In the genomic region with DNA sequence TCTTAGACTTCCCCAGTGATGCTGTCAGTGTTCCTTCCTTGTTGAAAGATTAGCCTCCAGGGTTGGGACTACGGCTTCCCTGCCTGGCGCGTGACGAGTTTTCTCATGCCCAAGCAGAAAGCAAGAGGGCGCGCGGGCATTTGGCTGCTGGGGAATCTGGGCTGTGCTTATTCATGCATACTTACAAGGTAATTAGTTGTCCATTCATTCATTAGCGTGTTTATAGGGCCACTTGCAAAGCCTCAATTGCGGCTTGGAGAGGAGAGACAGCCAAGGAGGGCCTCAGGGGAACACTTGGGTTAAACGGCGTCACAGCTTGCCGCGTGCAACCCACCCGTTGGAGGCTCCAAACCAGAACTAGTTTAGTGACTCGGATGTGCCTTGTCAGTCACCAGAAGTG, we compare ENCODE assay signal across 8 mouse cellular contexts. TPM values are rescaled to one million over a fixed set of nuclear protein-coding genes. Genes with fewer than 3 reads are reported as not detected.
A peak's percentile ranks its signal among the peaks of the same experiment; 100 is the strongest.
DNase-seq lines count a peak whose midpoint lies in the region; ATAC-seq lines count a peak whose summit lies in the region.

No protein-coding gene starts in this region.

- H3K4me3 ChIP-seq in kidney, embryonic 16.5 days (ENCODE audit: low read length) = no peak overlapping the region

- no peaks in the 10 kb centered on the region for H3K27me3 ChIP-seq in kidney, embryonic 16.5 days (ENCODE audit: insufficient read depth, low read length)

- no peaks in the 10 kb centered on the region for H3K4me1 ChIP-seq in kidney, embryonic 16.5 days (ENCODE audit: insufficient read depth, low read length)

- WGBS in kidney, embryonic 16.5 days = 47% methylated on average over 15 of the region's 15 CpGs

- H3K9ac ChIP-seq in kidney, embryonic 16.5 days (replicated peaks; ENCODE audit: low read length) = no peak overlapping the region

- intact Hi-C loops in gastrocnemius, postnatal 14 days (cut with DNase I; ENCODE audit: low total_unique reads) = no loop called here

- peak; percentile 48 for DNase-seq in kidney, adult 18-20 months
- DNase-seq in frontal cortex, postnatal 14 days (ENCODE audit: low spot score in 2 of 2) = peak; percentile 18 to 37
- DNase-seq in layer of hippocampus, adult 9-11 months = peak; percentile 38
- peak; percentile 41 to 43 for DNase-seq in right cerebral cortex, adult 2 months (ENCODE audit: low spot score in 2 of 2)
- no peak for DNase-seq in gastrocnemius, postnatal 14 days
- no peak for DNase-seq in thymus, postnatal 36 days

- H3K4me2 ChIP-seq in kidney, embryonic 16.5 days (replicated peaks; ENCODE audit: low read depth, low read length) = no peak overlapping the region

- H3K36me3 ChIP-seq in kidney, embryonic 16.5 days (ENCODE audit: insufficient read depth, low read length) = no peaks in the 10 kb centered on the region

- no peak overlapping the region for H3K27ac ChIP-seq in kidney, embryonic 16.5 days (ENCODE audit: low read length)

- ATAC-seq in kidney, embryonic 16.5 days (ENCODE audit: low FRiP score, low TSS enrichment) = no peak; the same call in 1 of the 2 replicates
- no peak for ATAC-seq in activated CD4-positive, CD25-positive, alpha-beta regulatory T cell, adult 4 months

- H3K9me3 ChIP-seq in kidney, embryonic 16.5 days (ENCODE audit: low read length) = no peaks in the 10 kb centered on the region

RNA-seq across cellular contexts. Expression of a gene that starts 44.2 kb away (rescaled TPM):
- polyA plus RNA-seq in kidney, embryonic 16.5 days (2015; fragmentation: Nextera tagmentation; extraction: Ambion mirVana) = 6.6 and 8.6 TPM in 2 replicates
- under 1 TPM in 1 of 2 experiments, not detected in 1; 0.58 TPM for polyA plus RNA-seq in activated CD4-positive, CD25-positive, alpha-beta regulatory T cell, adult 4 months (2017; shearing (Covaris generic))
- total RNA-seq in gastrocnemius, postnatal 14 days (2021) = 10 to 100 TPM in 1 of 2 experiments, 1 to 10 TPM in 1; 9.7 to 10.8 TPM

Comparison
In these comparisons a context has a peak if more than half of its experiments do, and no peak if none do; other contexts are left out.
1. DNase-seq: peak in kidney, adult 18-20 months (single experiment), frontal cortex, postnatal 14 days (2 of 2), layer of hippocampus, adult 9-11 months (single experiment) and right cerebral cortex, adult 2 months (2 of 2); none in gastrocnemius, postnatal 14 days (single experiment) and thymus, postnatal 36 days (0 of 2).